Mouse (Mus musculus) limb, embryonic 11.5 days (tissue): Measurements from ENCODE around the gene Olfr221. TPM values are rescaled to one million over a fixed set of nuclear protein-coding genes. Genes with fewer than 3 reads are reported as not detected.
A peak's percentile ranks its signal among the peaks of the same experiment; 100 is the strongest.

Source experiments
- ATAC-seq: fragments of 200-750 bp; cut with Nextera tagmentation; 2 replicates; pipeline ENCODE4 v1.8.0; 2017; ENCODE audit warnings: low read depth; ENCODE audit not compliant: insufficient number of reproducible peaks, low FRiP score, low TSS enrichment
- DNase-seq: peaks from one replicate; pipeline ENCODE4 v3.0.0-alpha.2; 2015; ENCODE audit warnings: low spot score
- H3K27ac ChIP-seq: fragments of 300-500 bp; sonication (generic); replicated peaks from 2 replicates; pipeline ENCODE4 v1.5.1; 2014; ENCODE audit warnings: low read depth, mild to moderate bottlenecking, low read length
- H3K27me3 ChIP-seq: fragments of 300-500 bp; sonication (generic); 2 replicates; pipeline ENCODE4 v1.6.1; 2014; ENCODE audit warnings: mild to moderate bottlenecking, low read length, mixed read lengths; ENCODE audit not compliant: control insufficient read depth, insufficient read depth
- H3K36me3 ChIP-seq: fragments of 300-500 bp; sonication (generic); 2 replicates; pipeline ENCODE4 v1.6.1; 2014; ENCODE audit warnings: mild to moderate bottlenecking, low read length, moderate library complexity, mixed read lengths; ENCODE audit not compliant: control insufficient read depth, insufficient read depth
- H3K4me1 ChIP-seq: fragments of 300-500 bp; sonication (generic); 2 replicates; pipeline ENCODE4 v1.6.1; 2014; ENCODE audit warnings: low read length, mixed read lengths; ENCODE audit not compliant: control insufficient read depth, insufficient read depth
- H3K4me2 ChIP-seq: fragments of 300-500 bp; sonication (generic); 2 replicates; pipeline ENCODE4 v1.6.1; 2014; ENCODE audit warnings: low read depth, mild to moderate bottlenecking, moderate library complexity; ENCODE audit not compliant: severe bottlenecking
- H3K4me3 ChIP-seq: fragments of 300-500 bp; sonication (generic); 2 replicates; pipeline ENCODE4 v1.5.1; 2014; ENCODE audit warnings: low read depth, low read length
- H3K9ac ChIP-seq: fragments of 300-500 bp; sonication (generic); 2 replicates; pipeline ENCODE4 v1.6.1; 2014; ENCODE audit warnings: mild to moderate bottlenecking, low read length
- H3K9me3 ChIP-seq: fragments of 300-500 bp; sonication (generic); 2 replicates; pipeline ENCODE4 v1.6.1; 2016; ENCODE audit warnings: low read length; ENCODE audit not compliant: control insufficient read depth
- WGBS: fragments of 180-500 bp; shearing (Covaris S2); extraction: QIAGEN DNeasy Blood & Tissue Kit; methylation state at CpG from one replicate; pipeline ENCODE4 v1.1.7; 2014; 5-methylcytosine and 5-hydroxymethylcytosine counted together
- polyA plus RNA-seq: library from polyadenylated mRNA; unstranded; fragments of >200 nt; fragmentation: Nextera tagmentation; extraction: Ambion mirVana; gene quantifications from 2 replicates; pipeline ENCODE4 v1.2.1, GENCODE M21; 2014

The Olfr221 gene
- polyA plus RNA-seq, 1 experiment from 2014 or later: not detected

DNA sequence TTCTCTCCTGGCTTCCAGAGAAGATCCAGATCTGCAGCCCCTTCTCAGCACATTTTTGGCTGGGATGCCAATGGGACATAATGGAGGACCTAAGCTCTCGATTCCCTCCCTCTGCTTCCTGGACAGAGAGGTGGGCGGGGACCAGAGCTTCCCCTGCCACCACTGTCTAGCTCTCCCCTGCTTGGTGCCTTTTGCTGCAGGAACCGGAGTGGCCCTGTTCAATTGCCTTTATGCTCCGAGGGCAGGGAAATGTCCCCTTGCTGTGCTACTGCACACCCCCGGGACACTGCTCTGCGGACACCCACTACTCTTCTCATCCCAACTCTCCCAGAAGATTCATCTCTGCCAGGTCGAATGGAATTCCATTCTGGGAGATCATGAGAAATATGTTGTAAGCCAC lies 37.1 kb downstream of the Olfr221 start:
- Histone ChIP-seq H3K27me3 (no peaks in the 10 kb centered on the region), H3K9me3 (no peaks in the 10 kb centered on the region), H3K4me3 (no peak overlapping the region), H3K27ac (no peak overlapping the region), H3K4me1 (peaks cover 13% of the 10 kb centered on the region), H3K9ac (no peak overlapping the region), H3K36me3 (peaks cover 30% of the 10 kb centered on the region), H3K4me2 (no peak overlapping the region)
- no peak for ATAC-seq
- no peak for DNase-seq
- WGBS: 77% methylated on average over 7 of the region's 7 CpGs

GRCm38 (mm10) chr14:52003981-52004495 lies 38.2 kb downstream of the Olfr221 start:
- Histone ChIP-seq H3K9ac (no peak overlapping the region; the same call in 1 of the 2 replicates), H3K27ac (no peak overlapping the region; the same call in 1 of the 2 replicates), H3K27me3 (no peaks in the 10 kb centered on the region), H3K9me3 (no peaks in the 10 kb centered on the region), H3K4me2 (no peak overlapping the region), H3K4me3 (no peak overlapping the region), H3K4me1 (peaks cover 4% of the 10 kb centered on the region), H3K36me3 (peaks cover 34% of the 10 kb centered on the region)
- WGBS: 52% methylated on average over 16 of the region's 16 CpGs
- DNase-seq (no peak), ATAC-seq (no peak)

DNA sequence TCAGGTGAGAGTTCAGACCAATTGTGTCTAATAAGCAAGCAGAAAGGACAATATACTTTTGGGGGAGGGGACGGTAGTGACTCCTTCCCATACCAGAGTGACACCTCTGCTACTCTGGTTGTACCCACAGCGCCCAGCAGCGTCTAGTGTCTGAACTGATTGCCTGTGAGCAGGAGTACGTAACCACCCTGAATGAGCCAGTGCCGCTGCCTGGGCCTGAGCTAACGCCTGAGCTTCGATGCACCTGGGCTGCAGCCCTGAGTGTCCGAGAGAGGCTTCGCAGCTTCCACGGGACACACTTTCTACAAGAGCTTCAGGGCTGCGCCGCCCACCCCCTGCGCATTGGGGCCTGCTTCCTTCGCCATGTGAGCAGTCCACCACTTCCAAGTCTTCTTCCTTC lies 44.8 kb downstream of the Olfr221 start:
- H3K9me3 ChIP-seq: no peaks in the 10 kb centered on the region
- H3K4me1 ChIP-seq: no peaks in the 10 kb centered on the region
- H3K27me3 ChIP-seq: no peaks in the 10 kb centered on the region
- WGBS: 88% methylated on average over 14 of the region's 14 CpGs
- H3K9ac ChIP-seq: no peak overlapping the region
- DNase-seq: no peak
- H3K36me3 ChIP-seq: peaks cover 29% of the 10 kb centered on the region
- H3K27ac ChIP-seq: no peak overlapping the region
- ATAC-seq: no peak
- no peak overlapping the region for H3K4me2 ChIP-seq
- no peak overlapping the region for H3K4me3 ChIP-seq

- no peak for DNase-seq
- H3K9me3 ChIP-seq: no peaks in the 10 kb centered on the region
- H3K9ac ChIP-seq: no peak overlapping the region
- H3K27ac ChIP-seq: no peak overlapping the region
- 79% methylated on average over 17 of the region's 17 CpGs for WGBS
- no peak overlapping the region for H3K4me3 ChIP-seq
- H3K27me3 ChIP-seq: no peaks in the 10 kb centered on the region
- no peak overlapping the region for H3K4me2 ChIP-seq
- H3K4me1 ChIP-seq: no peaks in the 10 kb centered on the region
- peaks cover 33% of the 10 kb centered on the region for H3K36me3 ChIP-seq
- no peak for ATAC-seq
Observed at GRCm38 (mm10) chr14:51996866-51997265, 45.4 kb downstream of the Olfr221 start.

DNA sequence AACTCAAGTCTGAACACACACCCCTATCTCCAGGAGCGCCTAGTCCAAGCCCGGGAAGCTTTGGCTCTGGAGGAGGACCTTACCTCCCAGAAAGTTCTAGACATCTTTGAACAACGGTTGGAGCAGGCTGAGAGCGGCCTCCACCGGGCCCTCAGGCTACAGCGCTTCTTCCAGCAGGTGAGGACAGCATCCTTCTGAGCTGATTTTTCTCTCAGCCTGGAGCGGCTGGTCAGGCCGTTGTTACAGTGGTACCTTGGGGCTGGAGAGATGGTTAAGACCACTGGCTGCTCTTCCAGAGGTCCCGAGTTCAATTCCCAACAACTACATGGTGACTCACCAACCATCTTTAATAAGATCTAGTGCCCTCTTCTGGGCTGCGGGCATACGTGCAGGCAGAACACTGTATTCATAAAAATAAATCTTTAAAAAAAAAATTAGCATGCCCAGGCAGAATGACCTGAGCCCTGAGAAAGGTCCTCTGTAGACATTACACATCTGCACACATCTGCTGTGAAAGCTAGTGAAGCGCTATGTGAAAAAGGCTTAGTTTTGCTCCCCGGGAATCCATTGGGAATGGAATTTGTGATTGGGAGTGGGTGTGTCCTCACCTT lies 45.9 kb downstream of the Olfr221 start:
- no peaks in the 10 kb centered on the region for H3K27me3 ChIP-seq
- no peaks in the 10 kb centered on the region for H3K4me1 ChIP-seq
- no peak overlapping the region for H3K27ac ChIP-seq
- no peaks in the 10 kb centered on the region for H3K9me3 ChIP-seq
- no peak for DNase-seq
- H3K36me3 ChIP-seq: peaks cover 38% of the 10 kb centered on the region
- no peak overlapping the region for H3K4me2 ChIP-seq
- 87% methylated on average over 13 of the region's 13 CpGs for WGBS
- no peak for ATAC-seq
- H3K4me3 ChIP-seq: no peak overlapping the region
- H3K9ac ChIP-seq: no peak overlapping the region

DNA sequence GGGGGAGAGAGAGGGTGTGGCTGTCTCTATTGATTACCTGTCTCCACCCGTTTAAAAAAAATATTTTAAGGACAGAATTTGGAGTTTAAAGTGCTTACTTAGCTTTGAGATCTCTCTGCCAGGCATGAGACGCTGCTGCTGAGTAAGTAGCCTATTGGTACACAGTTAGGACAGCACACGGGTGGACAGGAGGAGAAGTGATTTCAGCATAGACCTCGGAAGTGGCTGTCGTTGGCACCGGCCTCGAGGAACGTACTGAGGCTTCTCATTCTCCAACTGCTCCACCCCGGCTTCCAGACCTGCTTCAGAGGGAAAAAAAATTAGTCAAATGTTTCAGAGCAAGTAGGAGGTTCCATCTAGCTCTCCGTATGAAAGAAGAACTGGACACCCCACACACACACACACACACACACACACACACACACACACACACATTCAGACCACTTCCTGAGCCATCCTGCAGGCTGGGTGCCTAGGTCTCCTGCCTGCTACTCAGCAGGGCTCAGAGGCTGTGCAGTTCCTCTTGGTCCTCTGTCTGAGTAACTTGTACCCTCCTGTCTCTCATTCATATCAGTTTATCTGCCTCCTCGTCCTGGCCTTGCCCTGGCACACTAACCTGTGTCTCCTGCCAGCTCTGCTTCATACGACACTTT lies 46.9 kb downstream of the Olfr221 start:
- Histone ChIP-seq H3K9me3 (no peaks in the 10 kb centered on the region), H3K4me2 (no peak overlapping the region), H3K9ac (no peak overlapping the region), H3K27me3 (no peaks in the 10 kb centered on the region), H3K4me1 (no peaks in the 10 kb centered on the region), H3K36me3 (peaks cover 44% of the 10 kb centered on the region), H3K27ac (no peak overlapping the region), H3K4me3 (no peak overlapping the region)
- WGBS: 85% methylated on average over 12 of the region's 12 CpGs
- ATAC-seq (no peak), DNase-seq (no peak)

DNA sequence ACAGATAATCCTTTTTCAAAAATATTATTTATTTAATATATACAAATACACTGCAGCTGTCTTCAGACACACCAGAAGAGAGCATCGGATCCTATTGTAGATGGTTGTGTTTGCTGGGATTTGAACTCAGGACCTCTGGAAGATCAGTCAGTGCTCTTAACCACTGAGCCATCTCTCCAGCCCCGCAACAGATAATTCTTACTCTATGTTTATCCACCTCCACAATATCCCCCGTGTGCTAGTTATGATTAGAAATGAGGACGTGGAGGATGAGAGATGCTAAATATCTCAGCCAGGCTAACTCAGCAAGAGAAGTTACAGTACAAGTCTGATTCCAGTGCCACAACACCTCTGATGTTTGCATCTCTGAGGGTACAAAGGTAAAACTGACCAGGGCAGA lies 47.8 kb downstream of the Olfr221 start:
- ATAC-seq (no peak), DNase-seq (no peak)
- Histone ChIP-seq H3K9ac (no peak overlapping the region), H3K4me2 (no peak overlapping the region), H3K27ac (no peak overlapping the region), H3K4me1 (no peaks in the 10 kb centered on the region), H3K27me3 (no peaks in the 10 kb centered on the region), H3K4me3 (no peak overlapping the region), H3K36me3 (peaks cover 45% of the 10 kb centered on the region), H3K9me3 (no peaks in the 10 kb centered on the region)
- 94% methylated on average over 4 of the region's 4 CpGs for WGBS

DNA sequence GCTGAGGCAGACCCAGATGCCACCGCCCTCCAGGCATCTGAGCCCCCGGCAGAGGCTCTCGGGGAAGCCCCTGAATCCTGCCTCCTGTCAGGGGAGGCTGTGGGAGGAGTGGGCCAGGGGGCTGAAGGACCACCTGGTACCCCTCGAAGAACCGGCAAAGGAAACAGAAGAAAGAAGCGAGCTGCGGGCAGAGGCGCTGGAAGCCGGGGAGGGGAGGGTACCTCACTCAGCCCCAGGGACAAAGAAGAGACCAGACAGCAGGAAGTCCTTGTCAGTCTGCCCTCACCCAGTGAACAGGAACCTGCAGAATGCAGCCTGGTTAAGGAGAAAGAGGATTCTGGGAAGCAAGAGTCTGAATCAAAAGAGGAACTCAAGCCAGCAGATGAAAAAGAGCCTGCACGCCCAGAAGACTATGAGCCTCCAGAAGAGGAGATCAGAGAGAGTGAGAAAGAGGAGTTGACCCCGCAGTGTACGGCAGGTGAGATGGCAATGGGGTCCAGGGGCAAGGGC lies 52.7 kb downstream of the Olfr221 start:
- Histone ChIP-seq H3K4me2 (no peak overlapping the region), H3K27ac (no peak overlapping the region), H3K27me3 (no peaks in the 10 kb centered on the region), H3K9ac (0 out of 2 replicates have a peak overlapping the region, but pooled peaks have one; percentile 22), H3K9me3 (no peaks in the 10 kb centered on the region), H3K4me1 (peaks cover 11% of the 10 kb centered on the region), H3K36me3 (peaks cover 30% of the 10 kb centered on the region), H3K4me3 (no peak overlapping the region)
- no peak for ATAC-seq
- no peak for DNase-seq
- WGBS: 75% methylated on average over 12 of the region's 12 CpGs
